Mouse (Mus musculus): ENCODE measurements around the gene Slc9a1. TPM values are rescaled to one million over a fixed set of nuclear protein-coding genes. Genes with fewer than 3 reads are reported as not detected.
A peak's percentile ranks its signal among the peaks of the same experiment; 100 is the strongest.

The Slc9a1 gene
- polyA plus RNA-seq, 1 experiment = 49.5 TPM

- no peaks in the 10 kb centered on the region for H3K27me3 ChIP-seq (ENCODE audit: control insufficient read depth, insufficient read depth, low read length)
- no peak for DNase-seq
- TF ChIP-seq POLR2A (IDR thresholded peaks at IDR 0.05; ENCODE audit: borderline replicate concordance, insufficient read depth, low read length) (no peak), CTCF (IDR thresholded peaks at IDR 0.05; ENCODE audit: borderline replicate concordance, insufficient read depth, low read depth, low read length) (no peak)
These were observed 17.5 kb downstream of the Slc9a1 start for GRCm38 (mm10) chr4:133387053-133387452.

GRCm38 (mm10) chr4:133388781-133389552, 19.5 kb downstream of the Slc9a1 start:
- DNase-seq = peak; percentile 42 to 57
- peaks cover 32% of the 10 kb centered on the region for H3K4me1 ChIP-seq (ENCODE audit: control insufficient read depth, insufficient read depth, low read length)
- H3K27ac ChIP-seq (ENCODE audit: insufficient read depth, low read length) = no peak overlapping the region
- 54% methylated on average over 16 of the region's 16 CpGs for WGBS
- no peaks in the 10 kb centered on the region for H3K27me3 ChIP-seq (ENCODE audit: control insufficient read depth, insufficient read depth, low read length)
- no peak overlapping the region for H3K4me3 ChIP-seq (replicated peaks; ENCODE audit: insufficient read depth, low read depth, low read length)
- no peak for TF ChIP-seq POLR2A (IDR thresholded peaks at IDR 0.05; ENCODE audit: borderline replicate concordance, insufficient read depth, low read length)
- no peak for TF ChIP-seq CTCF (IDR thresholded peaks at IDR 0.05; ENCODE audit: borderline replicate concordance, insufficient read depth, low read depth, low read length)

More at GRCm38 (mm10) chr4:133387053-133387452, 17.5 kb downstream of the Slc9a1 start:
- Histone ChIP-seq H3K27ac (ENCODE audit: insufficient read depth, low read length) (no peak overlapping the region), H3K4me1 (ENCODE audit: control insufficient read depth, insufficient read depth, low read length) (peaks cover 32% of the 10 kb centered on the region), H3K4me3 (replicated peaks; ENCODE audit: insufficient read depth, low read depth, low read length) (no peak overlapping the region)

- TF ChIP-seq CTCF (IDR thresholded peaks at IDR 0.05; ENCODE audit: borderline replicate concordance, insufficient read depth, low read depth, low read length) (no peak), POLR2A (IDR thresholded peaks at IDR 0.05; ENCODE audit: borderline replicate concordance, insufficient read depth, low read length) (no peak)
- H3K27ac ChIP-seq (ENCODE audit: insufficient read depth, low read length) = no peak overlapping the region
- 98% methylated on average over 2 of the region's 2 CpGs for WGBS
These were observed 20.5 kb downstream of the Slc9a1 start for GRCm38 (mm10) chr4:133390042-133390441.

GRCm38 (mm10) chr4:133390585-133390984, 21.1 kb downstream of the Slc9a1 start:
- Histone ChIP-seq H3K4me3 (replicated peaks; ENCODE audit: insufficient read depth, low read depth, low read length) (no peak overlapping the region), H3K27me3 (ENCODE audit: control insufficient read depth, insufficient read depth, low read length) (no peaks in the 10 kb centered on the region), H3K4me1 (ENCODE audit: control insufficient read depth, insufficient read depth, low read length) (peaks cover 44% of the 10 kb centered on the region), H3K27ac (ENCODE audit: insufficient read depth, low read length) (no peak overlapping the region)
- 92% methylated on average over 6 of the region's 6 CpGs for WGBS
- no peak for TF ChIP-seq POLR2A (IDR thresholded peaks at IDR 0.05; ENCODE audit: borderline replicate concordance, insufficient read depth, low read length)
- no peak for TF ChIP-seq CTCF (IDR thresholded peaks at IDR 0.05; ENCODE audit: borderline replicate concordance, insufficient read depth, low read depth, low read length)
- DNase-seq = peak in 1 of 2 experiments; percentile 15

More at GRCm38 (mm10) chr4:133390042-133390441, 20.5 kb downstream of the Slc9a1 start:
- H3K4me3 ChIP-seq (replicated peaks; ENCODE audit: insufficient read depth, low read depth, low read length) = no peak overlapping the region
- no peaks in the 10 kb centered on the region for H3K27me3 ChIP-seq (ENCODE audit: control insufficient read depth, insufficient read depth, low read length)
- H3K4me1 ChIP-seq (ENCODE audit: control insufficient read depth, insufficient read depth, low read length) = peaks cover 38% of the 10 kb centered on the region
- DNase-seq = no peak

GRCm38 (mm10) chr4:133391185-133392040, 21.9 kb downstream of the Slc9a1 start:
- Histone ChIP-seq H3K27ac (ENCODE audit: insufficient read depth, low read length) (peak overlapping the region; percentile 6; the same call in 1 of the 2 replicates), H3K4me1 (ENCODE audit: control insufficient read depth, insufficient read depth, low read length) (peaks cover 46% of the 10 kb centered on the region), H3K4me3 (replicated peaks; ENCODE audit: insufficient read depth, low read depth, low read length) (no peak overlapping the region), H3K27me3 (ENCODE audit: control insufficient read depth, insufficient read depth, low read length) (no peaks in the 10 kb centered on the region)
- peak; percentile 59 to 65 for DNase-seq
- WGBS = 28% methylated on average over 18 of the region's 18 CpGs
- no peak for TF ChIP-seq POLR2A (IDR thresholded peaks at IDR 0.05; ENCODE audit: borderline replicate concordance, insufficient read depth, low read length)
- TF ChIP-seq CTCF (IDR thresholded peaks at IDR 0.05; ENCODE audit: borderline replicate concordance, insufficient read depth, low read depth, low read length) = no peak

GRCm38 (mm10) chr4:133394981-133395573, 25.6 kb downstream of the Slc9a1 start:
- no peak overlapping the region for H3K4me3 ChIP-seq (replicated peaks; ENCODE audit: insufficient read depth, low read depth, low read length)
- H3K4me1 ChIP-seq (ENCODE audit: control insufficient read depth, insufficient read depth, low read length) = peaks cover 69% of the 10 kb centered on the region
- no peaks in the 10 kb centered on the region for H3K27me3 ChIP-seq (ENCODE audit: control insufficient read depth, insufficient read depth, low read length)
- 77% methylated on average over 4 of the region's 4 CpGs for WGBS
- DNase-seq = peak; percentile 46 to 54
- H3K27ac ChIP-seq (ENCODE audit: insufficient read depth, low read length) = no peak overlapping the region
- TF ChIP-seq POLR2A (IDR thresholded peaks at IDR 0.05; ENCODE audit: borderline replicate concordance, insufficient read depth, low read length) (no peak), CTCF (IDR thresholded peaks at IDR 0.05; ENCODE audit: borderline replicate concordance, insufficient read depth, low read depth, low read length) (no peak)

- no peak for DNase-seq
- Histone ChIP-seq H3K4me3 (replicated peaks; ENCODE audit: insufficient read depth, low read depth, low read length) (no peak overlapping the region), H3K27ac (ENCODE audit: insufficient read depth, low read length) (0 out of 2 replicates have a peak overlapping the region, but pooled peaks have one; percentile 29), H3K27me3 (ENCODE audit: control insufficient read depth, insufficient read depth, low read length) (no peaks in the 10 kb centered on the region), H3K4me1 (ENCODE audit: control insufficient read depth, insufficient read depth, low read length) (peaks cover 67% of the 10 kb centered on the region)
- WGBS = 68% methylated on average over 2 of the region's 2 CpGs
- TF ChIP-seq CTCF (IDR thresholded peaks at IDR 0.05; ENCODE audit: borderline replicate concordance, insufficient read depth, low read depth, low read length) = no peak
- TF ChIP-seq POLR2A (IDR thresholded peaks at IDR 0.05; ENCODE audit: borderline replicate concordance, insufficient read depth, low read length) = no peak
These were observed 26.6 kb downstream of the Slc9a1 start for GRCm38 (mm10) chr4:133396079-133396478.
